Mouse (Mus musculus): Measurements from ENCODE around the gene Wdr24.

Wdr24 gene

GRCm38 (mm10) chr17:25823452-25823851, at the start of gene Wdr24:
Gene Wdr24, plus strand, starts transcription at chr17:25823627.
- peak; percentile 96 for DNase-seq (ENCODE audit: low read depth, low spot score)

DNA sequence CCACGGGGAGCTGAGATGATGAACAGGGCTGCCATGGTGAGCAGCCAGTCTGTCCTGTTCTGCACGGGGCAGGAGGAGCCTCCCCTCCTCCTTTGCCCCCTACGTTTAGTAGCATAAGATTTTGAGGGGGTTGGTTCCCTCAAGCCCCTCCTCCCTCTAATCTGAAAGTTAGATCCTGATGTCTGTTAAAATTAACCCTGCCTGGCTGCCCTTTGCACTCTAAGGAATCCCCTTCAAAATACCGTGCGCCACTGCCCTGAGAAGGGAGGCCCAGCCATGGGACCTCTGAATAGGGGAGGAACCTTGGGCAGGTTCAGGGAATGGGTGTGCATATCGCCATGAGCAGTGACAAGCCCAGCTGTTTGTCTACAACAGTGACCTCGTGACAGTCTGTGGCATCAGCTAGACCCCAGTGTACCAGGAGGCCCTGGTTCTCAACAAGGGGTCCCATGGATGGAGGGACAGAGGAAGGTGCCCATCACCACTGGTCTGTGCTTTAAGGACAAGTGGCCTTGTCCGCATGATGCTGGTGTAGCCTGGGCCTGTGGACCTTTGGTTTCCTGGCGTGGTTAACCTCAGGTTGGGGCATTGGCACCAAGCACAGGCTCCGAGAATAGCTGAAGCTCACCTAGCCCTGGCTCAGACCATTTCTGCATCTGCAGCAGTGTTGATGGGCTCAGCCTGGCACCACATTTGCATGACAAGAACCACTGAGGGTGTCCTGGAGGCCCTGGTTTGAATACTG, 47.9 kb upstream of the Wdr24 start:
- DNase-seq (ENCODE audit: low read depth, low spot score): no peak

DNA sequence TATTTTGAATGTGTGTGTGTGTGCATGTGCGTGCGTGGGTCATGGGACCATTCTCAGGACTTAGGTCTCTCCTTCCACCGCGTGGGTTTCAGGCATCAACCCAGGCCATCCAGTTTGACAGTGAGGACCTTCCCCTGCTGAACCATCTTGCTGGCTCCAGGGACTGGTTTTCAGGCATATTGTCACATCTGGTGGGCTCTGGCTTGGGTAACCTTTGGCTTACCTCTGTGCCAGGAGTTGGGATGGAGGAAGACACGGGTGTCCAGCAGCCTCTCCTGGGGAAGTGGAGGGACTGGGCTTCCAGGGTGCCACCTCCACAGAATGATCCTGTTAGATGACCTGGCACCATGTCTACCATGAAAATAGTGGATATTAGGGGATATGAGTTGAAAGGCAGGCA, 45.5 kb upstream of the Wdr24 start:
- DNase-seq (ENCODE audit: low read depth, low spot score): no peak

- DNase-seq (ENCODE audit: low read depth, low spot score): no peak
Measured at GRCm38 (mm10) chr17:25781339-25781738, 42.1 kb upstream of the Wdr24 start.

DNA sequence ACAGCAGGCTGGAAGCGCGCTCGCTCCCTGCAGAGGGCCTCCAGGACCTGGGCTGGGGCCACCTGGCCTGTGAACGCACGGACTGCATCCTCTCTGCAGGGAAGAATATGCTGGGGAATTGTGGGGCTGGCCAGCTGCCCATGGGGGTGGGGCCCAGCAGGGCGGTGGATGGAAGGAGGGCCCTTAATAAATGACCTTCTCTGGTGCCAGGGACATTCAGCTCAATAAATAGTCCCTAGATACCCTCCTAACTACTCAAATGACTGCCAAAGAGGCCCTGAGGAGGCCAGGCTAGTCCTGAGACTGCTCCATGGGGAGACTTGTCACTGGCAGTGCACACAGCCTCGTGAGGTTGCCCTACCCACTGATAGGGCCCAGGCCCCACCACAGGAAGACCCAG, 40.3 kb upstream of the Wdr24 start:
- DNase-seq (ENCODE audit: low read depth, low spot score): no peak

GRCm38 (mm10) chr17:25783861-25784574, 39.4 kb upstream of the Wdr24 start:
- DNase-seq (ENCODE audit: low read depth, low spot score): no peak

DNA sequence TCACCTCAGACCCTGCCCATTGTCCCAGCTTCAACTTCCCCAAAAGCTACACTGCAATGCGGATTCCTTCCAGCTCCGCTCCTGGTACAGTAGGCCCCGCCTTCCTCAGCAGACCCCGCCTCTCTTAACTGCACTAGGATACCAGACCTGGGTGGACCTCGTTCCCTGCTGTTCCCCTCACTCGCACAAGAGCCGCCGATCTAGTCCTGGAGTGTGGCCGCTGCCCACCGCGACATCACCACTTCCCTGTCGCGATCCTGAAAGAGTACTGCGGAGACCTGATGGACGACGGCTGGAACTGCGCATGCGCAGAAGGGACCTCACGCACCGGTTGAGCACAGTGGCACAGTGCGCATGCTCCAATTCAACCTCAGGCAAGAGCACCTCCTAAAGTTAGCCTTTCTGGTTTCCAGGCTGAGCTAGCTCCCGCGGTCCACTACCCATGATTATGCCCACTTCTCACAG, 38.1 kb upstream of the Wdr24 start, which contains the start of gene Haghl:
Haghl (minus strand) TSS at position 393 of the 465 bp plus-strand sequence.
- peak; percentile 95 for DNase-seq (ENCODE audit: low read depth, low spot score)

- no peak for DNase-seq (ENCODE audit: low read depth, low spot score)
Measured at GRCm38 (mm10) chr17:25786280-25786679, 37.1 kb upstream of the Wdr24 start, which contains the start of gene Ccdc78. Gene Ccdc78, plus strand, starts transcription at chr17:25786580.

DNA sequence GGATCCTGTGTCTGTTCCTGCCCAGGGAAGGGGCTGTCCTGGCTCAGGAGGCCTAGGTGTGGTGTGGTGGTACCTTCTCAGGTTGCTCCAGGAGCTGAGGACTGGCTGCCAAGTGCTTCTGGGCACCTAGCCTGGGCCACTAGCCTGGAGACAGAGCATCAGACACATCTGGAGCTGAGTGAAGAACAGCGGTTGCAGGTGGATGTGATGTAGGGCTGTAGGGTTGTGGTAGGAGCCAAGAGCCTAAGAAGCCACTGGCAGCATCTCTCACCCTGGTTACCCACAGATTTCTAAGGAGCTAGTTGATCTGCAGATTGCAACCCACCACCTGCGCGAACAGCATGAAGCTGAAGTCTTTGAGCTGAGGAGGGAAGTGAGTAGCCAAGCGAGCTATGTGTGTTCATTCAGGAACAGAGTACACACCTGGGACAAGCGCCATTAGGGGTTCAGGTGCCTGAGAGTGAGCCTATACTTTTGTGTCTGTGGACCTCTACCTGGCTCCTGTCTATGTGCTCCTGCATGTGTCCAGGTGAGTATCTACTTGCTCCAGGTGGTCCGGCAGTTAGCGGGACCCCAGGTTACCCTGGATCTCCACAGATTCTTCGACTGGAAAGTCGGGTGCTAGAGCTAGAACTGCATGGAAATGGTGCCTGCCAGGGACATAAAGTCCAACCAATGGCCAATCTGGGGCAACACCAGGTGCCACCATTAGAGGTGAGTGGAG, 36.5 kb upstream of the Wdr24 start:
- no peak for DNase-seq (ENCODE audit: low read depth, low spot score)

- DNase-seq (ENCODE audit: low read depth, low spot score): no peak
Measured at GRCm38 (mm10) chr17:25791320-25791842, 32.0 kb upstream of the Wdr24 start.

DNA sequence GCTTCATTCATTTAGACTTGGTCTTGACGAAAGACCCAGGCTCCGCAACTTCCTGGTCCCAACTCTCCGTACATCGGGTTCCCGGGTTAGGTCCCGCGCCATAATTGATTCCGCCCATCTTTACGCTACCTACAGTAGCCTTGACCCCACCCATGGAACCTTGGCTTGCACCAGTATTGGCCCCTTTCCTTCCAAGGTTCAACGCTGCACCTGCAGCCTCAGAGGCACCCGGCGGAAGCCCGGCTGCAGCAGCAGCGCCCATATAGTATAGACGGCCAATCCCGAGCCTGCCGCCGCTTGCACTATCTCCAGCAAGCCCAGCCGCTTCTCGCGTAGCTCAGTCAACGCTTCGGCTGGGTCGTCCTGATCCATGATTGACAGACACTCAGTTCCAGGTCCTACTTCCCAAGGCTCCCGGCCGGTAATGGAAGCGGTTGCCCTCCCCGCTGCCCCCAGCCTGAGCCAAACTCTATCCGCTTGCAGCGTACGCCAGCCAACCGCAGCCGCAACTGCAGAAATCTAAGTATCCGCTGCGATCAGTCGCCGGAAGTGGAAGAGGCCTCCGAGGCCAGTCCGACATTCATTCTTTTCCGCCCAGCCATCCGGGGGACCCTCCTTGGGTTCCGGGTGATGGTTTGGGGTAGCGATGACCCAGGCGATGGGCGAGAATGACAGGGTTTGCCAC, 31.4 kb upstream of the Wdr24 start:
- peak; percentile 87 for DNase-seq (ENCODE audit: low read depth, low spot score)

DNA sequence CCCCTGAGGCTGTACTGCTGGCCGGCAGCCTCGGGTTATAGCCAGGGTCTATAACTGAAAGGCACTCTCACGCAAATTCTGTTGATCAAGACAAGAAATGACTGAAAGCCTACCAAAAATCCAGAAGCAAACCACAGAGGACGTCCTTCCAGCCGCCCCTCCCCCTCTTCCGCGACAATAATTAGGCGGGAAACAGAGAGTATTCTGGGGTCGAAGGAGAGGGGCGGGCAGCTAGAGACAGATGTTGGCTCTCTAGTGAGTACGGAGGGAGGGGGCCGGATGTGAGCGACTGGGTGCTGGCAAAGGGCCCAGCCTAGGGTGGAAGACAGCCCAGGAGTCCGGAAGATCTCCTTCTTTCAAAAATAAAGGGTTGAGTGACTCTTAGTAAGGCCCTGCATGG, 30.8 kb upstream of the Wdr24 start, which contains the start of gene Fam173a:
Fam173a (minus strand) TSS at position 287 of the 400 bp plus-strand sequence.
- peak; percentile 56 for DNase-seq (ENCODE audit: low read depth, low spot score)

DNA sequence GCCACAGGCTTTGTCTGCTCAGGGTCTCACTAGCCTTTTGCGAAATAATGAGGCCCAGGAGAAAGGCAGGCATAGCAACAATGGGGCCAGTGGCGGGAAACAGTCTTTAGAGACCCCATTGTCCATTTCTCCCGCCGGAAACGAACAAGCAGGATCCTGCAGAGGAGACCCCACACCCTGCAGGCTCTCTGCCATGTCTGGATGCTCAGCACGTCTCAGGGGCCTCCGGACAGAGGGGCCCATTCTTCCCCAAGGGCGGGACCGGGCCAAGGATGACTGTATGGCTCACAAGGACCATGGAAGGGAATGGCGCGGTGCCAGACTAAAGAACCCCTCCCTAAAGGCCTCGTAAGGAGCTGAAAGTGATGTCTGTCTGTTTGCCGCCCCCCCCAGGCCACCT, 29.2 kb upstream of the Wdr24 start:
- no peak for DNase-seq (ENCODE audit: low read depth, low spot score)

DNA sequence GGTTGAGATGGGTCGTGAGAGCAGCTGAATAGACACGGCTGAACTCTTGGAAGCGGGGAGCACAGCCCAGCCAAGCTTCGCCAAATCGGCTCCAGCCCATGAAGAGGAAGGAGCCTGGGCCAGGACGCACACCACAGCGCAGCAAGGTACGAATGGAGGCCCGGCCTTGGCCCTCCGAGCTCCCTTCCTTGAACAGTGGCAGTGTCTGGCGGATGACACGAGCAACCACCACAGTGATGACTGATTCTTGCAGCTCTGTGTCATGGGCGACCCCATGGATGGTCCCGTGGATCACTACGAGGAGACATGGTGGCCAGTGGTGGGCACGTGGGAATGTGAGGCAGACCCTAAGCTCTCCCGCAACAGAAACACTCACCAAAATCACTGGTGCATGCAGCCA, 28.4 kb upstream of the Wdr24 start:
- no peak for DNase-seq (ENCODE audit: low read depth, low spot score)

DNA sequence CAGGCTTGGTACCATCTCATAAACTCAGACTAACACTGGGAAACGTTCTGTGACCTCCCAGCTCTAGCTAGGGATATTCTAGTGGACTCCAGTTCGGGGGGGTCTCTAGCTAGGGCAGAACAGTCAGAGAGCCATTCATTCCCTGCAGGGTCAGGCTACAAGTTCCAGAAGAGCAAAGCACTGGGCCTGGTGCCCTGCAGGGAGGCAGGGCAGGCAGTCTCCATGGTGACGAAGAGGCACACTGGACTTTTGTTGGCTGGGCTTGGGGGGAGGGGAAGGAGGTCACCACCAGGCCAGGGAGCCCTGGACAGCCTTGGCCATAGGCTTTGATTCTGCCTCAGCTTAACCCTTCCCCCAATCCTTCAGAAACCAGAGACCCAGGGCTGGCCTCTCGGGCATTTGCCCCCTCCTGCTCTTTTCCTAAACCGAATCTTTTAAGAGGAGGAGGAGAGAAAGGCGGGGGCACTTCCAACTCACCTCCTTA, 27.8 kb upstream of the Wdr24 start, which contains the start of gene AC134908.4:
AC134908.4 (minus strand) TSS at position 51 of the 484 bp plus-strand sequence.
- DNase-seq (ENCODE audit: low read depth, low spot score): no peak

DNA sequence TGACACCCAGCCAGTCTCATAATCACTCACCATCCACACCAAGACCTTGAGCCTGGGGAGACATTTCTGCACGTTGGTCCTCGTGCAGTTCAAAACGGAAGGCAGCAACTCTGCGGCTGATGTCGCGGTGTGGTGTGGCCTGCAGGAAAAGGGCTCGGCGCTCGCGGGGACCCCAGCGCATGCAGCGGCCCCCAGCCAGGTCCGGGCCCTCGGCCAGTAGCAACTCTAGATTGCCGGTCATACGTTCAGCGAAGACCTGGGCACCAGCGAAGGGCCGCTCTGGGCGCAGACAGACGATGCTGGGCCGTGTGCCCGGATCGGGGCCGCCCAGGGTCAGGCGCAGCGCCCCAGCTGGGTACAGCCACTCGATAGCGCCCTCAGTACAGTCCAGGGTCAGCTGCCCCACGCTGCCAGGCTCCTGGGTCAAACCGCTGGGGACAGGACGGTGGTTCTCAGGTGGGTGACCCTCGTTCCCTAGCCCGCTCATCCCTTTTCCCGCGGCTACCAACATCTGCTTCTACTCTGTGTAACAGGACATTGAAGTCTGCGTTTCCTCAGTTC, 27.1 kb upstream of the Wdr24 start:
- DNase-seq (ENCODE audit: low read depth, low spot score): peak; percentile 32

GRCm38 (mm10) chr17:25796951-25797369, 26.5 kb upstream of the Wdr24 start, which contains the start of gene Metrn:
Gene Metrn, minus strand, starts transcription at chr17:25797136.
- DNase-seq (ENCODE audit: low read depth, low spot score): peak; percentile 90

- DNase-seq (ENCODE audit: low read depth, low spot score): peak; percentile 84
Measured at GRCm38 (mm10) chr17:25801029-25801428, 22.4 kb upstream of the Wdr24 start.

DNA sequence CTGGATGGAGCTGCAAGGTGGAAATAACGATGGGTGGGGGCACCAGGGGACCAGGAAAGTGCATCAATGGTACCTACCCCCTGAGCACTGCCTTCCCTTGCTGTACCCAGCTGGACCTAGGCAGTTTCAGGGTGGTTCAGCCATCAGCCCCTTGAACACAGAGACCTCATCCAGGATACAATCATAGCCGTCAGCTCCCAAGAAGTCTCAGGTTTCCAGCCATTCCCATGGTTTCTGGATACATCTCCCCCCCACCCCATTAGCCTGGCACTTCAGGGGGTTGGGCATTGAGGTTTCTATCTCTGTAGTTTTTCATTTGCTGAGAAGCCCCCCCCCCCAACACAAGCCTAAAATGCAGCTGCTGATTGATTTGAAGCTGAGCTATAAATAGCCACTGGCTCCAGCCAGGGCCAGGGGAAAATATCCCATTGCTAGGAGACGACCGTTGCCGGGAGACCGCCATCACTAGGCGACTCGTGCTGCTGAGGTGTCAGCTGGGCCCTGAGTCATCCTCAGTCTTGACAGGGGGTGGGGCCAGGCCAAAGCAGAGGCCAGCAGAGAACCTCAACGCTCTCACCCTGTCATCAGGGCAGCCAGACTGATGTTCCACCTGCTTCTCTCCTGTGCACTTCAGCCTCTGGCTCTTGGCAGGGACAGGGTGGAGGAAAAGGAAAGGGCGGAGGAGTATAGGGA, 20.5 kb upstream of the Wdr24 start:
- DNase-seq (ENCODE audit: low read depth, low spot score): peak; percentile 59

- DNase-seq (ENCODE audit: low read depth, low spot score): no peak
Measured at GRCm38 (mm10) chr17:25806507-25806906, 16.9 kb upstream of the Wdr24 start.

All from R1 (cell line).